In the genomic region with DNA sequence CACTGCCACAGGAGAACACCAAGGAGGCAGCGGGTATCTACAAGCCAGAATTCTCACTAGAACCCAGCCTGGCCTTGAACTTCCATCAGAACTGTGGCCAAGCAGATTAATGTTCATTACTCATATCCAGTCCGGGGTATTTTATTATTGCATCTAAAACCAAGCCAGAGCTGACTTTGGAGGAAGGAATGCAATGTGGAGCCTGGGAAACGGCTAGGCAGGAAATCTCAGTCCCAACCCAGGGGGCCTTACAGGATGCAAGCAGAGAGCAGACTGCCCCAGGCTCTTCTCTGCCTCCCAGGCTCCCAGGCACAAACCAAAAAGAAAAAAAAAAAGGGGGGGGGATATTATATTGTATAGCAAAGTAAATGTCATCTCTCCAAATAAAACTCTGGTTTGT, we compare ENCODE assay signal across 8 mouse cellular contexts. TPM values are rescaled to one million over a fixed set of nuclear protein-coding genes. Genes with fewer than 3 reads are reported as not detected.
DNase-seq lines count a peak whose midpoint lies in the region; ATAC-seq lines count a peak whose summit lies in the region.

No protein-coding gene starts in this region.

- peak; percentile 12 to 15 for DNase-seq in cerebellum, postnatal 14 days
- DNase-seq in cerebellum, postnatal 4 days (ENCODE audit: low spot score in 2 of 2) = no peak
- peak; percentile 51 for DNase-seq in embryo, embryonic 11 days
- peak; percentile 63 for DNase-seq in kidney, postnatal 10 days
- peak; percentile 24 for DNase-seq in midbrain, embryonic 10.5 days (ENCODE audit: low spot score)
- no peak for DNase-seq in right cerebral cortex, adult 2 months (ENCODE audit: low spot score in 2 of 2)
- no peak for DNase-seq in thymus, adult 18-20 months

- ATAC-seq in heart, embryonic 14.5 days (ENCODE audit: insufficient number of reproducible peaks, insufficient read depth, low FRiP score, low read depth) = no peak

- H3K4me1 ChIP-seq in heart, embryonic 14.5 days (ENCODE audit: control insufficient read depth in 2 of 2, insufficient read depth in 2 of 2, low read length in 2 of 2) = peaks cover 7 to 42% of the 10 kb centered on the region in 2 experiments
- peaks cover 44% of the 10 kb centered on the region for H3K4me1 ChIP-seq in midbrain, embryonic 10.5 days

- H3K36me3 ChIP-seq in heart, embryonic 14.5 days (ENCODE audit: control insufficient read depth, insufficient read depth, low read length) = peaks cover 8% of the 10 kb centered on the region
- H3K36me3 ChIP-seq in midbrain, embryonic 10.5 days = peaks cover 2% of the 10 kb centered on the region; the same call in 1 of the 2 replicates

- peak overlapping the region; percentile 87 to 98 for H3K27ac ChIP-seq in heart, embryonic 14.5 days (replicated peaks in 1 of 2; ENCODE audit: control insufficient read depth in 1 of 2, insufficient read depth in 1 of 2, low read depth in 2 of 2, low read length in 2 of 2)
- 0 out of 2 replicates have a peak overlapping the region, but pooled peaks have one; percentile 9 for H3K27ac ChIP-seq in midbrain, embryonic 10.5 days (replicated peaks)

- H3K4me3 ChIP-seq in heart, embryonic 14.5 days (ENCODE audit: control insufficient read depth in 1 of 2, insufficient read depth in 1 of 2, low read depth in 1 of 2, low read length in 2 of 2) = peak overlapping the region; percentile 46 to 91
- H3K4me3 ChIP-seq in midbrain, embryonic 10.5 days = peak overlapping the region; percentile 76

- H3K27me3 ChIP-seq in heart, embryonic 14.5 days (ENCODE audit: control insufficient read depth, insufficient read depth, low read length) = no peaks in the 10 kb centered on the region
- H3K27me3 ChIP-seq in midbrain, embryonic 10.5 days (ENCODE audit: low read depth, poor library complexity, severe bottlenecking) = peaks cover 11% of the 10 kb centered on the region; the same call in 1 of the 2 replicates

- peak overlapping the region; percentile 68 for H3K4me2 ChIP-seq in heart, embryonic 14.5 days (ENCODE audit: low read length)

- WGBS in heart, embryonic 14.5 days = 16% methylated on average over 3 of the region's 3 CpGs
- 16% methylated on average over 3 of the region's 3 CpGs for WGBS in midbrain, embryonic 10.5 days

- no peaks in the 10 kb centered on the region for H3K9me3 ChIP-seq in heart, embryonic 14.5 days (ENCODE audit: control insufficient read depth, low read length)
- H3K9me3 ChIP-seq in midbrain, embryonic 10.5 days (replicated peaks) = no peaks in the 10 kb centered on the region

- H3K9ac ChIP-seq in heart, embryonic 14.5 days (ENCODE audit: low read length) = peak overlapping the region; percentile 99

RNA-seq across cellular contexts. Expression of a gene that starts 1.8 kb away (rescaled TPM):
- 58.9 and 62.5 TPM in 2 replicates for polyA plus RNA-seq in heart, embryonic 14.5 days (2014; fragmentation: Nextera tagmentation; extraction: Ambion mirVana)
- polyA plus RNA-seq in midbrain, embryonic 10.5 days (2016; fragmentation: Nextera tagmentation; extraction: Ambion mirVana) = 37.8 and 37.9 TPM in 2 replicates

RNA-seq across cellular contexts. Expression of a gene that starts 44.7 kb away (rescaled TPM):
- polyA plus RNA-seq in heart, embryonic 14.5 days (2014; fragmentation: Nextera tagmentation; extraction: Ambion mirVana) = 244 and 271 TPM in 2 replicates
- polyA plus RNA-seq in midbrain, embryonic 10.5 days (2016; fragmentation: Nextera tagmentation; extraction: Ambion mirVana) = 0.37 and 0.87 TPM in 2 replicates

Comparison
In these comparisons a context has a peak if more than half of its experiments do, and no peak if none do; other contexts are left out.
1. DNase-seq: peak in cerebellum, postnatal 14 days (2 of 2), embryo, embryonic 11 days (single experiment), kidney, postnatal 10 days (single experiment) and midbrain, embryonic 10.5 days (single experiment); none in cerebellum, postnatal 4 days (0 of 2), right cerebral cortex, adult 2 months (0 of 2) and thymus, adult 18-20 months (0 of 2).
2. RNA of a gene that starts 44.7 kb away (polyA plus RNA-seq): 244 to 271 TPM in heart, embryonic 14.5 days; 0.37 to 0.87 TPM in midbrain, embryonic 10.5 days; every median in the first group is over 100 times any median in the second.